14 mouse cellular contexts compared by ENCODE assay signal in genomic region chr1:162017975-162018600, GRCm38 (mm10). TPM values are rescaled to one million over a fixed set of nuclear protein-coding genes. Genes with fewer than 3 reads are reported as not detected.
DNase-seq lines count a peak whose midpoint lies in the region; ATAC-seq and TF ChIP-seq lines count a peak whose summit lies in the region.
"Had no signal": no experiment of that assay in that cellular context is flagged by ENCODE, and none has a peak within 500 bp of the region (broad histone marks: within the 10 kb centered on the region; RNA-seq: fewer than 3 reads in every experiment).

No protein-coding gene starts in this region.

- WGBS in hindbrain, embryonic 11.5 days, result 74% methylated on average over 13 of the region's 13 CpGs
- 81% methylated on average over 13 of the region's 13 CpGs for WGBS in hindbrain, embryonic 16.5 days
- 19% methylated on average over 13 of the region's 13 CpGs for WGBS in stomach, embryonic 14.5 days
- WGBS in stomach, postnatal 0 days, result 40% methylated on average over 13 of the region's 13 CpGs
- 26% methylated on average over 13 of the region's 13 CpGs for WGBS in intestine, embryonic 14.5 days
- WGBS in stomach, embryonic 16.5 days, result 26% methylated on average over 13 of the region's 13 CpGs

- no peak for TF ChIP-seq CTCF in stomach, postnatal 0 days (IDR thresholded peaks at IDR 0.05; ENCODE audit: low read depth)

- no peaks in the 10 kb centered on the region for H3K4me1 ChIP-seq in hindbrain, embryonic 11.5 days (replicated peaks; ENCODE audit: control insufficient read depth, insufficient read depth, low read length)
- H3K4me1 ChIP-seq in hindbrain, embryonic 16.5 days (ENCODE audit: control insufficient read depth, insufficient read depth, low read depth, low read length), result no peaks in the 10 kb centered on the region; the same call in 1 of the 2 replicates
- peaks cover 44% of the 10 kb centered on the region for H3K4me1 ChIP-seq in stomach, embryonic 14.5 days (ENCODE audit: control insufficient read depth, insufficient read depth, low read length)
- H3K4me1 ChIP-seq in stomach, postnatal 0 days (replicated peaks; ENCODE audit: control insufficient read depth, insufficient read depth), result peaks cover 8% of the 10 kb centered on the region; the same call in 1 of the 2 replicates
- peaks cover 53% of the 10 kb centered on the region for H3K4me1 ChIP-seq in intestine, embryonic 14.5 days (replicated peaks; ENCODE audit: control insufficient read depth, insufficient read depth, low read length)
- H3K4me1 ChIP-seq in stomach, embryonic 16.5 days (ENCODE audit: control insufficient read depth, insufficient read depth, low read length), result peaks cover 31% of the 10 kb centered on the region
- H3K4me1 ChIP-seq: midbrain, embryonic 15.5 days had no signal

- no peak for DNase-seq in hindbrain, embryonic 11.5 days (ENCODE audit: low spot score)
- DNase-seq in stomach, postnatal 0 days (ENCODE audit: low spot score), result no peak
- DNase-seq in intestine, embryonic 14.5 days (ENCODE audit: low spot score), result peak; percentile 51
- DNase-seq in spleen, adult 18-20 months, result no peak
- DNase-seq: cerebellum, postnatal 14 days; thymus, postnatal 36 days had no signal

- TF ChIP-seq EP300 in stomach, postnatal 0 days (optimal IDR thresholded peaks at IDR 0.05), result no peak

- H3K27ac ChIP-seq in hindbrain, embryonic 11.5 days (ENCODE audit: low read depth, low read length), result peak overlapping the region; percentile 64
- no peak overlapping the region for H3K27ac ChIP-seq in hindbrain, embryonic 16.5 days (ENCODE audit: low read depth, low read length)
- H3K27ac ChIP-seq in stomach, embryonic 14.5 days (ENCODE audit: low read length), result peak overlapping the region; percentile 89
- H3K27ac ChIP-seq in stomach, postnatal 0 days (replicated peaks), result no peak overlapping the region
- H3K27ac ChIP-seq in intestine, embryonic 14.5 days (ENCODE audit: low read depth), result peak overlapping the region; percentile 86
- H3K27ac ChIP-seq in stomach, embryonic 16.5 days (ENCODE audit: low read length), result peak overlapping the region; percentile 82
- H3K27ac ChIP-seq: midbrain, embryonic 15.5 days had no signal

- no peak for ATAC-seq in hindbrain, embryonic 11.5 days (ENCODE audit: low FRiP score)
- ATAC-seq in hindbrain, embryonic 16.5 days, result no peak
- no peak for ATAC-seq in stomach, embryonic 14.5 days (ENCODE audit: insufficient number of reproducible peaks, insufficient read depth, low FRiP score, low read depth)
- ATAC-seq in stomach, postnatal 0 days (ENCODE audit: low FRiP score, low TSS enrichment), result no peak
- no peak for ATAC-seq in intestine, embryonic 14.5 days (replicated peaks; ENCODE audit: low FRiP score, low TSS enrichment, low read depth)
- no peak for ATAC-seq in stomach, embryonic 16.5 days (ENCODE audit: insufficient read depth, low FRiP score)
- ATAC-seq in frontal cortex, adult (ENCODE audit: low TSS enrichment), result no peak
- ATAC-seq: forebrain, embryonic 14.5 days; midbrain, embryonic 15.5 days had no signal

- H3K27me3 ChIP-seq in hindbrain, embryonic 11.5 days (ENCODE audit: control insufficient read depth, insufficient read depth, low read length), result no peaks in the 10 kb centered on the region
- H3K27me3 ChIP-seq in hindbrain, embryonic 16.5 days (replicated peaks; ENCODE audit: control insufficient read depth, insufficient read depth, low read length), result no peaks in the 10 kb centered on the region
- H3K27me3 ChIP-seq in stomach, embryonic 14.5 days (ENCODE audit: control insufficient read depth, insufficient read depth, low read length), result no peaks in the 10 kb centered on the region
- no peaks in the 10 kb centered on the region for H3K27me3 ChIP-seq in stomach, postnatal 0 days (ENCODE audit: control insufficient read depth, insufficient read depth, low read length)
- no peaks in the 10 kb centered on the region for H3K27me3 ChIP-seq in intestine, embryonic 14.5 days (replicated peaks; ENCODE audit: control insufficient read depth, insufficient read depth, low read length)
- H3K27me3 ChIP-seq in stomach, embryonic 16.5 days (ENCODE audit: control insufficient read depth, insufficient read depth, low read length), result no peaks in the 10 kb centered on the region
- H3K27me3 ChIP-seq: midbrain, embryonic 15.5 days had no signal

- H3K36me3 ChIP-seq in hindbrain, embryonic 11.5 days (ENCODE audit: control insufficient read depth, insufficient read depth, low read length), result no peaks in the 10 kb centered on the region
- no peaks in the 10 kb centered on the region for H3K36me3 ChIP-seq in hindbrain, embryonic 16.5 days (ENCODE audit: control insufficient read depth, insufficient read depth, low read length)
- no peaks in the 10 kb centered on the region for H3K36me3 ChIP-seq in stomach, embryonic 14.5 days (ENCODE audit: control insufficient read depth, insufficient read depth, low read length)
- H3K36me3 ChIP-seq in stomach, postnatal 0 days (ENCODE audit: control insufficient read depth, insufficient read depth, low read length), result no peaks in the 10 kb centered on the region
- no peaks in the 10 kb centered on the region for H3K36me3 ChIP-seq in intestine, embryonic 14.5 days (ENCODE audit: control insufficient read depth, insufficient read depth, low read length)
- H3K36me3 ChIP-seq in stomach, embryonic 16.5 days (ENCODE audit: control insufficient read depth, insufficient read depth, low read length), result no peaks in the 10 kb centered on the region
- H3K36me3 ChIP-seq: midbrain, embryonic 15.5 days had no signal

- H3K4me3 ChIP-seq in hindbrain, embryonic 11.5 days (ENCODE audit: low read depth, low read length), result no peak overlapping the region
- H3K4me3 ChIP-seq in hindbrain, embryonic 16.5 days (ENCODE audit: low read length), result no peak overlapping the region
- H3K4me3 ChIP-seq in stomach, embryonic 14.5 days (ENCODE audit: low read depth, low read length), result no peak overlapping the region
- no peak overlapping the region for H3K4me3 ChIP-seq in stomach, postnatal 0 days (ENCODE audit: low read depth, low read length)
- H3K4me3 ChIP-seq in intestine, embryonic 14.5 days (ENCODE audit: low read depth, low read length), result no peak overlapping the region
- no peak overlapping the region for H3K4me3 ChIP-seq in stomach, embryonic 16.5 days (replicated peaks; ENCODE audit: low read length)
- H3K4me3 ChIP-seq: midbrain, embryonic 15.5 days had no signal

- no peak overlapping the region for H3K4me2 ChIP-seq in hindbrain, embryonic 11.5 days (replicated peaks; ENCODE audit: low read depth, low read length)
- H3K4me2 ChIP-seq in hindbrain, embryonic 16.5 days (ENCODE audit: low read length), result no peak overlapping the region
- H3K4me2 ChIP-seq in stomach, embryonic 14.5 days (replicated peaks; ENCODE audit: low read depth, low read length), result no peak overlapping the region
- no peak overlapping the region for H3K4me2 ChIP-seq in stomach, postnatal 0 days (replicated peaks; ENCODE audit: low read depth)
- 0 out of 2 replicates have a peak overlapping the region, but pooled peaks have one; percentile 7 for H3K4me2 ChIP-seq in intestine, embryonic 14.5 days (ENCODE audit: low read length)
- no peak overlapping the region; the same call in 1 of the 2 replicates for H3K4me2 ChIP-seq in stomach, embryonic 16.5 days (ENCODE audit: low read depth, low read length)
- H3K4me2 ChIP-seq: midbrain, embryonic 15.5 days had no signal

- no peaks in the 10 kb centered on the region for H3K9me3 ChIP-seq in hindbrain, embryonic 11.5 days (ENCODE audit: control insufficient read depth, low read length)
- H3K9me3 ChIP-seq in hindbrain, embryonic 16.5 days (ENCODE audit: control insufficient read depth, low read length), result no peaks in the 10 kb centered on the region
- no peaks in the 10 kb centered on the region for H3K9me3 ChIP-seq in stomach, embryonic 14.5 days (ENCODE audit: control insufficient read depth, low read depth, low read length)
- no peaks in the 10 kb centered on the region for H3K9me3 ChIP-seq in stomach, postnatal 0 days (ENCODE audit: control insufficient read depth, low read length)
- H3K9me3 ChIP-seq in intestine, embryonic 14.5 days (ENCODE audit: control insufficient read depth, low read length), result no peaks in the 10 kb centered on the region
- no peaks in the 10 kb centered on the region for H3K9me3 ChIP-seq in stomach, embryonic 16.5 days (replicated peaks; ENCODE audit: control insufficient read depth, low read length)
- H3K9me3 ChIP-seq: midbrain, embryonic 15.5 days had no signal

- no peak overlapping the region for H3K9ac ChIP-seq in hindbrain, embryonic 11.5 days (ENCODE audit: low read depth, low read length)
- H3K9ac ChIP-seq in hindbrain, embryonic 16.5 days (ENCODE audit: low read depth, low read length), result no peak overlapping the region
- no peak overlapping the region for H3K9ac ChIP-seq in stomach, embryonic 14.5 days (replicated peaks; ENCODE audit: low read depth, low read length)
- no peak overlapping the region for H3K9ac ChIP-seq in stomach, postnatal 0 days (ENCODE audit: low read length)
- H3K9ac ChIP-seq in intestine, embryonic 14.5 days (ENCODE audit: low read length), result no peak overlapping the region
- H3K9ac ChIP-seq in stomach, embryonic 16.5 days (ENCODE audit: low read length), result 0 out of 2 replicates have a peak overlapping the region, but pooled peaks have one; percentile 17
- H3K9ac ChIP-seq: midbrain, embryonic 15.5 days had no signal

RNA-seq across cellular contexts. Expression of gene 4930558K02Rik, which starts 38.7 kb away (rescaled TPM):
- polyA plus RNA-seq in hindbrain, embryonic 11.5 days (2014; fragmentation: Nextera tagmentation; extraction: Ambion mirVana), result not detected in 2 replicates
- 0.25 TPM in 1 of 2 replicates, not detected in the other for polyA plus RNA-seq in hindbrain, embryonic 16.5 days (2015; fragmentation: Nextera tagmentation; extraction: Ambion mirVana)
- polyA plus RNA-seq in stomach, embryonic 14.5 days (2014; fragmentation: Nextera tagmentation; extraction: Ambion mirVana), result not detected in 2 replicates
- polyA plus RNA-seq in stomach, postnatal 0 days (2015; fragmentation: Nextera tagmentation; extraction: Ambion mirVana), result not detected in 2 replicates
- not detected in 2 replicates for polyA plus RNA-seq in intestine, embryonic 14.5 days (2014; fragmentation: Nextera tagmentation; extraction: Ambion mirVana)
- polyA plus RNA-seq in stomach, embryonic 16.5 days (2015; fragmentation: Nextera tagmentation; extraction: Ambion mirVana), result not detected in 2 replicates
- polyA plus RNA-seq: gonadal fat pad, adult 2 months; liver, embryonic 16.5 days had no signal

RNA-seq across cellular contexts. Expression of gene Pigc, which starts 49.1 kb away (rescaled TPM):
- 33.3 and 38.6 TPM in 2 replicates for polyA plus RNA-seq in hindbrain, embryonic 11.5 days (2014; fragmentation: Nextera tagmentation; extraction: Ambion mirVana)
- polyA plus RNA-seq in hindbrain, embryonic 16.5 days (2015; fragmentation: Nextera tagmentation; extraction: Ambion mirVana), result 36.2 and 37.1 TPM in 2 replicates
- polyA plus RNA-seq in stomach, embryonic 14.5 days (2014; fragmentation: Nextera tagmentation; extraction: Ambion mirVana), result 39.0 and 42.2 TPM in 2 replicates
- polyA plus RNA-seq in stomach, postnatal 0 days (2015; fragmentation: Nextera tagmentation; extraction: Ambion mirVana), result 29.5 and 29.9 TPM in 2 replicates
- polyA plus RNA-seq in intestine, embryonic 14.5 days (2014; fragmentation: Nextera tagmentation; extraction: Ambion mirVana), result 37.4 and 40.3 TPM in 2 replicates
- 36.3 and 39.7 TPM in 2 replicates for polyA plus RNA-seq in stomach, embryonic 16.5 days (2015; fragmentation: Nextera tagmentation; extraction: Ambion mirVana)

Comparison
In these comparisons a context has a peak if more than half of its experiments do, and no peak if none do; other contexts are left out.
1. H3K27ac ChIP-seq: peak in hindbrain, embryonic 11.5 days (single experiment), stomach, embryonic 14.5 days (single experiment), intestine, embryonic 14.5 days (single experiment) and stomach, embryonic 16.5 days (single experiment); none in hindbrain, embryonic 16.5 days (single experiment) and stomach, postnatal 0 days (single experiment).